Mouse (Mus musculus) limb, embryonic 13.5 days (tissue): Measurements from ENCODE around the gene Ube2o. TPM values are rescaled to one million over a fixed set of nuclear protein-coding genes. Genes with fewer than 3 reads are reported as not detected.

ENCODE experiments used
- polyA plus RNA-seq: library from polyadenylated mRNA; unstranded; fragments of >200 nt; fragmentation: Nextera tagmentation; extraction: Ambion mirVana; gene quantifications from 2 replicates; pipeline ENCODE4 v1.2.1, GENCODE M21; 2015

Ube2o gene
- polyA plus RNA-seq, 1 experiment from 2014 or later, result 10.3 TPM

Other genes starting within 250 kb of the Ube2o start
- 0.25 and 0.37 TPM in 2 replicates for gene Foxj1, start 246.0 kb downstream of the Ube2o start, polyA plus RNA-seq
- 18.6 and 18.7 TPM in 2 replicates for gene Rnf157, start 168.4 kb downstream of the Ube2o start, polyA plus RNA-seq
- gene Ubald2, start 147.4 kb downstream of the Ube2o start, polyA plus RNA-seq, result 28.2 and 30.2 TPM in 2 replicates
- 0.17 and 0.24 TPM in 2 replicates for gene Qrich2, start 115.2 kb downstream of the Ube2o start, polyA plus RNA-seq
- 189 and 199 TPM in 2 replicates for gene Prpsap1, start 87.2 kb downstream of the Ube2o start, polyA plus RNA-seq
- gene Sphk1, start 50.5 kb downstream of the Ube2o start, polyA plus RNA-seq, result 2.3 and 2.9 TPM in 2 replicates
- not detected in 2 replicates for gene Aanat, start 5.0 kb upstream of the Ube2o start, polyA plus RNA-seq
- 4.0 and 5.1 TPM in 2 replicates for gene Rhbdf2, start 45.6 kb upstream of the Ube2o start, polyA plus RNA-seq
- gene Prcd, start 72.1 kb upstream of the Ube2o start, polyA plus RNA-seq, result 0.56 and 0.83 TPM in 2 replicates
- 6.0 and 7.2 TPM in 2 replicates for gene Cygb, start 72.9 kb upstream of the Ube2o start, polyA plus RNA-seq
- gene St6galnac1, start 194.1 kb upstream of the Ube2o start, polyA plus RNA-seq, result not detected in 2 replicates
- gene Mxra7, start 246.6 kb upstream of the Ube2o start, polyA plus RNA-seq, result 17.1 and 20.2 TPM in 2 replicates